Mouse (Mus musculus): ENCODE data around the gene Rasl12. TPM values are rescaled to one million over a fixed set of nuclear protein-coding genes. Genes with fewer than 3 reads are reported as not detected.
A peak's percentile ranks its signal among the peaks of the same experiment; 100 is the strongest.

Rasl12 gene
- polyA plus RNA-seq, 1 experiment from 2014 or later = 18.0 TPM

- Histone ChIP-seq H3K4me1 (ENCODE audit: insufficient read depth, low read length) (no peaks in the 10 kb centered on the region), H3K4me2 (replicated peaks; ENCODE audit: low read depth, low read length) (no peak overlapping the region), H3K36me3 (ENCODE audit: insufficient read depth, low read length) (no peaks in the 10 kb centered on the region), H3K9me3 (ENCODE audit: low read length) (no peaks in the 10 kb centered on the region), H3K4me3 (ENCODE audit: low read length) (no peak overlapping the region), H3K9ac (replicated peaks; ENCODE audit: low read length) (no peak overlapping the region), H3K27me3 (ENCODE audit: insufficient read depth, low read length) (no peaks in the 10 kb centered on the region), H3K27ac (ENCODE audit: low read length) (no peak overlapping the region)
- no peak for ATAC-seq (ENCODE audit: low FRiP score, low TSS enrichment)
- 74% methylated on average over 5 of the region's 5 CpGs for WGBS
Observed at GRCm38 (mm10) chr9:65374468-65375162, 23.7 kb upstream of the Rasl12 start.

DNA sequence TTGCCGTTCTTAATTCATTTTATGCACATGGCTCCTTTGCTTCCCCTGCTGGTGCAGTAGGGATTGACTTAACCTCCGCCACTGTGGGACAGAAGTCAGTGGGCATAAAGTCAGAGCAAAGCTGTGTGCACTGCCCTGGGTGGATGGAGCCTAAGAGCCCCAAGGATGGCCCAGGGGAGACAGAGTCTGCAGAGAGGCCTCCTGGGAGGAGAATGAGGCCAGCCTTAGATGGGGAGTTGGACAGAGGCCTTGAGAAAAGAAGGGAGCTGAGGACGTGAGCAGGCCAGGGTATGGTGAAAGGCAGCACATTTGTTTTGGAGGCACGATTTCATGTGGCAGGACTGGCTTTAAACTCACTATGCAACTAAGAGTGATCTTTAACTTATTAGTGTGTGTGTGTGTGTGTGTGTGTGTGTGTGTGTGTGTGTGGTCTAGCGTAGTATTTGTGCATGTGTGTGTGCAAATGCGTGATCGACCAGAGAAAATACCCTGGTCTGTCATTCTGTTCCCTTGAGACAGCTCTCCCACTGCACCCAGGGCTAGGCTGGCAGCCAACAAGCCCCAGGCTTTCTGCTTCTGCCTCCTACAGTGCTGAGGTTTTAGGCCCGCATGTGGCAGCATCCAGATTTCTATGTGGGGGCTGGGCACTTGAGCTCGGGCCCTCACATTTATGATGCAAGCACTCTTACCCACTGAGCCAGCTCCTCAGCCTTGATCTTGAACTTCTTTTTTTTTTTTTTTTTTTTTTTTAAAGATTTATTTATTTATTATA is 23.0 kb upstream of the Rasl12 start:
- H3K4me3 ChIP-seq (ENCODE audit: low read length) = no peak overlapping the region
- no peaks in the 10 kb centered on the region for H3K9me3 ChIP-seq (ENCODE audit: low read length)
- no peaks in the 10 kb centered on the region for H3K36me3 ChIP-seq (ENCODE audit: insufficient read depth, low read length)
- H3K9ac ChIP-seq (replicated peaks; ENCODE audit: low read length) = no peak overlapping the region
- H3K27ac ChIP-seq (ENCODE audit: low read length) = no peak overlapping the region
- no peak overlapping the region for H3K4me2 ChIP-seq (replicated peaks; ENCODE audit: low read depth, low read length)
- ATAC-seq (ENCODE audit: low FRiP score, low TSS enrichment) = no peak
- 80% methylated on average over 9 of the region's 9 CpGs for WGBS
- H3K4me1 ChIP-seq (ENCODE audit: insufficient read depth, low read length) = no peaks in the 10 kb centered on the region
- no peaks in the 10 kb centered on the region for H3K27me3 ChIP-seq (ENCODE audit: insufficient read depth, low read length)

DNA sequence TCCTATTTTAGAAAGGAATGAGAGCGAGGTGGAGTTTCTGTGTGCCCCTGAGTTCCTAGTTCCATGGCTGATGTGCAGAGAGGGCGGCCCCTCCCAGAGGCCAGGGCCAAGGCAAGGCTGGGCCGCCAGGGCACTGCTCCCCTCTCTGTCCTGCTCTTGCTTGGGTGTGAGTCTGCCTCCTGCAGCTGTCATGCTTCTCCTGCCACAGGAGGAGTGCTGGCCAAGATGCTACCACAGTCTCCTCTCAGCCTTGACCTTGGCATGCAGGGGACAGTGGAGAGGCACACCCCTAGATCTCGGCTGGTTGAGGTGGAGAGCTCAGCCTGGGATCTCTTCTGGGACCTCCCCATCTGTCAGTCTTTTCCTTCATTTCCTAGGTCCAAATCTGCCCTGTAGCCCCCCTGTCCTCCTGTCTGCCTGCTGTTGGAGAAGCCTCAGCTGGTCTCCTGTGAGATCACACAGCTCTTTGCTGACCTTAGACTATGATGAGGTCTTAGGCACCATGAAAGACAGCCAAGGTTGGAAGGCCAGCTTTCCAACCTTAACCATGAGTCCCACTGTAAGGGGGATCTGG is 17.2 kb upstream of the Rasl12 start:
- no peak overlapping the region for H3K4me3 ChIP-seq (ENCODE audit: low read length)
- WGBS = 64% methylated on average over 4 of the region's 4 CpGs
- no peak overlapping the region for H3K9ac ChIP-seq (replicated peaks; ENCODE audit: low read length)
- peaks cover 4% of the 10 kb centered on the region for H3K4me1 ChIP-seq (ENCODE audit: insufficient read depth, low read length)
- no peaks in the 10 kb centered on the region for H3K9me3 ChIP-seq (ENCODE audit: low read length)
- H3K36me3 ChIP-seq (ENCODE audit: insufficient read depth, low read length) = no peaks in the 10 kb centered on the region
- no peaks in the 10 kb centered on the region for H3K27me3 ChIP-seq (ENCODE audit: insufficient read depth, low read length)
- no peak overlapping the region for H3K4me2 ChIP-seq (replicated peaks; ENCODE audit: low read depth, low read length)
- H3K27ac ChIP-seq (ENCODE audit: low read length) = no peak overlapping the region
- no peak for ATAC-seq (ENCODE audit: low FRiP score, low TSS enrichment)

DNA sequence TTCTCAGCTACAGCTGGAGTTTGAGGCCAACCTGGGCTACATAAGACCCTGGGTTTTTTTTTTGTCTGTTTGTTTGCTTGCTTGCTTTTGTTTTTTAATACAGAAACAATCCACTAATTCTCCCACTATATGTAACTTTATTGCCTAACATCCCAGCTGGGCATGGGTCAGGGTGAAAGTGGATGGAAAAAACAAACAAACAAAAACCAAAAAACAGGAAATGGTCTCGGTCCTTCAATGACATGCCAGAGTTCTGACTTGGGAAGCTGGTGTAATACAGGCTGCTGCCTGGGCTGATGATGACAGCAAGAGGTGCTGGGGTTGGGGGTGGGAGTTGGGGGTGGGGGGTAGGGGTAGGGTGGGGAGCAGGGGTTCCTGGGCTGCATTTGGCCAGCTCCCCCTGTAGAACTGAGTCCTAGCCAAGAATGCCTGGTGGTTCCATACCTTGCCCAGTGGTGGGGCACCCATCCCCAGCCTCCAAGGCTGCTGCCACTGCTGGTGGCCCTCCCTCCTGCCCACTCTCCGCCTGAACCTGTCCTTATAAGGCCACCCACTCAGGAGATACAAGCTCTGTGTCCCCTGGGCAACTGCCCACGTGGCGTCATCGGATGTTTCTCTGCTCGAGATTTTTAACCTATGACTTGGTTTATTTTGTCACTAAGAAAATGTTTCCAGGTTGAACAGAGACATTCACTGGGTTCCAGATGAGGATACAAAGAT is 16.1 kb upstream of the Rasl12 start:
- Histone ChIP-seq H3K9ac (replicated peaks; ENCODE audit: low read length) (no peak overlapping the region), H3K4me2 (replicated peaks; ENCODE audit: low read depth, low read length) (no peak overlapping the region), H3K36me3 (ENCODE audit: insufficient read depth, low read length) (no peaks in the 10 kb centered on the region), H3K27me3 (ENCODE audit: insufficient read depth, low read length) (no peaks in the 10 kb centered on the region), H3K4me3 (ENCODE audit: low read length) (no peak overlapping the region), H3K27ac (ENCODE audit: low read length) (no peak overlapping the region), H3K9me3 (ENCODE audit: low read length) (no peaks in the 10 kb centered on the region), H3K4me1 (ENCODE audit: insufficient read depth, low read length) (peaks cover 6% of the 10 kb centered on the region)
- WGBS = 68% methylated on average over 6 of the region's 6 CpGs
- ATAC-seq (ENCODE audit: low FRiP score, low TSS enrichment) = no peak

GRCm38 (mm10) chr9:65382751-65383097 is 15.6 kb upstream of the Rasl12 start:
- no peaks in the 10 kb centered on the region for H3K9me3 ChIP-seq (ENCODE audit: low read length)
- H3K27ac ChIP-seq (ENCODE audit: low read length) = no peak overlapping the region
- no peaks in the 10 kb centered on the region for H3K27me3 ChIP-seq (ENCODE audit: insufficient read depth, low read length)
- H3K4me2 ChIP-seq (replicated peaks; ENCODE audit: low read depth, low read length) = no peak overlapping the region
- no peak for ATAC-seq (ENCODE audit: low FRiP score, low TSS enrichment)
- H3K9ac ChIP-seq (replicated peaks; ENCODE audit: low read length) = no peak overlapping the region
- WGBS = 57% methylated on average over 3 of the region's 3 CpGs
- no peaks in the 10 kb centered on the region for H3K36me3 ChIP-seq (ENCODE audit: insufficient read depth, low read length)
- H3K4me1 ChIP-seq (ENCODE audit: insufficient read depth, low read length) = peaks cover 6% of the 10 kb centered on the region
- no peak overlapping the region for H3K4me3 ChIP-seq (ENCODE audit: low read length)

DNA sequence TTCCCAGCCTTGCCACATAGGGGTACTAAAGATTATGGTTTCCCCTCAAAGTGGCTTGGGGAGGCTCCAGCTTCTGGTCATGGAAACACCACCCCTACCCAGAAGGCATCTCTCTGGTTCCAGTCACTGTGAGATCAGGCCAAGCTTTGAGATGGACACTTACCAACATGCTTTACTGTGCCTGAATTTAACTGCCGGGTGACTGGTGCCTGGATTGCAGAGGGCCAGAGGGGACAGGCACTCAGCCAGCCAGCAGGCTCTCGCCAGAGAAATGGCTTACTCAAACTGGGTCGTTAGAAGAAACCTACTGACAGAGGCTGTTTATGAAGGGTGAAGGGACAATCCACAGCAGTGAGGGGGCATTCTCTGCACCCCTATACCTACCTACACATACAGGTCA is 14.0 kb upstream of the Rasl12 start:
- no peak for ATAC-seq (ENCODE audit: low FRiP score, low TSS enrichment)
- Histone ChIP-seq H3K27ac (ENCODE audit: low read length) (no peak overlapping the region), H3K4me2 (replicated peaks; ENCODE audit: low read depth, low read length) (no peak overlapping the region), H3K27me3 (ENCODE audit: insufficient read depth, low read length) (peaks cover under 1% of the 10 kb centered on the region; the same call in 1 of the 2 replicates), H3K4me1 (ENCODE audit: insufficient read depth, low read length) (peaks cover 6% of the 10 kb centered on the region), H3K9ac (replicated peaks; ENCODE audit: low read length) (no peak overlapping the region), H3K4me3 (ENCODE audit: low read length) (no peak overlapping the region), H3K9me3 (ENCODE audit: low read length) (no peaks in the 10 kb centered on the region), H3K36me3 (ENCODE audit: insufficient read depth, low read length) (no peaks in the 10 kb centered on the region)
- 53% methylated on average over 3 of the region's 3 CpGs for WGBS

- H3K4me3 ChIP-seq (ENCODE audit: low read length) = no peak overlapping the region
- H3K9ac ChIP-seq (replicated peaks; ENCODE audit: low read length) = no peak overlapping the region
- peak; percentile 82 for ATAC-seq (ENCODE audit: low FRiP score, low TSS enrichment)
- peak overlapping the region; percentile 80 for H3K27ac ChIP-seq (ENCODE audit: low read length)
- no peaks in the 10 kb centered on the region for H3K36me3 ChIP-seq (ENCODE audit: insufficient read depth, low read length)
- no peak overlapping the region for H3K4me2 ChIP-seq (replicated peaks; ENCODE audit: low read depth, low read length)
- H3K9me3 ChIP-seq (ENCODE audit: low read length) = no peaks in the 10 kb centered on the region; the same call in 1 of the 2 replicates
- WGBS = 20% methylated on average over 8 of the region's 8 CpGs
- peaks cover 8% of the 10 kb centered on the region for H3K4me1 ChIP-seq (ENCODE audit: insufficient read depth, low read length)
- peaks cover 23% of the 10 kb centered on the region for H3K27me3 ChIP-seq (ENCODE audit: insufficient read depth, low read length)
Observed at GRCm38 (mm10) chr9:65386373-65387140, 11.7 kb upstream of the Rasl12 start.

- H3K27me3 ChIP-seq (ENCODE audit: insufficient read depth, low read length) = peaks cover 36% of the 10 kb centered on the region
- H3K4me1 ChIP-seq (ENCODE audit: insufficient read depth, low read length) = peaks cover 10% of the 10 kb centered on the region
- H3K4me3 ChIP-seq (ENCODE audit: low read length) = peak overlapping the region; percentile 50
- 17% methylated on average over 92 of the region's 96 CpGs for WGBS
- peak; percentile 29; the same call in 1 of the 2 replicates for ATAC-seq (ENCODE audit: low FRiP score, low TSS enrichment)
- peak overlapping the region; percentile 67 for H3K9ac ChIP-seq (replicated peaks; ENCODE audit: low read length)
- H3K36me3 ChIP-seq (ENCODE audit: insufficient read depth, low read length) = no peaks in the 10 kb centered on the region
- H3K9me3 ChIP-seq (ENCODE audit: low read length) = no peaks in the 10 kb centered on the region; the same call in 1 of the 2 replicates
- H3K4me2 ChIP-seq (replicated peaks; ENCODE audit: low read depth, low read length) = peak overlapping the region; percentile 71
- H3K27ac ChIP-seq (ENCODE audit: low read length) = no peak overlapping the region
Observed at GRCm38 (mm10) chr9:65390752-65391612, 7.3 kb upstream of the Rasl12 start.

Data from kidney, embryonic 16.5 days (tissue).